Mouse (Mus musculus) forelimb bud, embryonic 11.5 days (tissue): Measurements from ENCODE around the gene Mitf.
A peak's percentile ranks its signal among the peaks of the same experiment; 100 is the strongest.

Experiments used
- DNase-seq: peaks from one replicate; pipeline ENCODE4 v3.0.0-alpha.2; 2012; ENCODE audit warnings: low read depth, low spot score

Gene Mitf

DNA sequence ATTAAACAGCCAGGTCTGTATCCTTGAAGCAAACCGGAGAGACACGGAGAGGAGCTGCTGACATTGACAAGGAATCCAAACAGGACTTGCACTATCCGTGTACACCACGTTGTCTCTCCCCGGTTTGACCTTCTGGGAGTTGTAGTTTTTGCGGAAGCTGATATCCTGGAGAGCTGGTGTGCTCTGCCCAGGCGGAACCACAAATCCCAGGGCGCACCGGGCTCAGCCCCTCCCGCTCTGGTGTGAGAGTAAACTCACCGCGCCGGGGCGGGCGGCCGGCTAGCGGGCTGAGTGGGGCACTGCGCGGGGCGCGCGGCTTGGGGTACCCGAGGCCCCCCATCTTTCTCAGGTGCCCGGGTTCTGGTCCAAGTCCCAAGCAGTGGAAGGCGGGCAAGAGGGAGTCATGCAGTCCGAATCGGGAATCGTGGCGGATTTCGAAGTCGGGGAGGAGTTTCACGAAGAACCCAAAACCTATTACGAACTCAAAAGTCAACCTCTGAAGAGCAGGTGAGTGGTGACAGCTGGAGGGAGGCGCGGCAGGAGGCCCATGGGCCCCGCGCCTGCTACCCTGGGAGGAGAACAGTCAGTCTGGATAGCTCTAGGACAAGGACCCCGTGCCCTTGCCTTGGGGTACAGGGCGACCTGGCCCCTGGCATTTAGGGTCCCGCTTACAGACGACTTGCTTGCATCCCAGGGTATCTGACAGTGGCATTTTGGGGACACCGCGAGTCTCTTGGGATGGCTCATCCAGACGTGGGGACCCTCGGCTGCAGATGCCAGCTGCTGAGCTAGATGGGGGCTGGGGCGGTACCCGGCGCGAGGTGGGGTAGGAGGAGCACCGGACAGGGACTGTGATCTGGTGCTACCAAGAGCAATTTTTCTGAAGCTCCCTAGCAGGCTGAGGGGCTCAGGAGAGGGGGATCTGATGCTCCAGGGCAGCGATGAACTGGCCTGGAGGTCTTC lies at the start of gene Mitf:
TSS of gene Mitf (plus strand) at position 272 of the 963 bp plus-strand sequence.
- DNase-seq = peak; percentile 89

DNA sequence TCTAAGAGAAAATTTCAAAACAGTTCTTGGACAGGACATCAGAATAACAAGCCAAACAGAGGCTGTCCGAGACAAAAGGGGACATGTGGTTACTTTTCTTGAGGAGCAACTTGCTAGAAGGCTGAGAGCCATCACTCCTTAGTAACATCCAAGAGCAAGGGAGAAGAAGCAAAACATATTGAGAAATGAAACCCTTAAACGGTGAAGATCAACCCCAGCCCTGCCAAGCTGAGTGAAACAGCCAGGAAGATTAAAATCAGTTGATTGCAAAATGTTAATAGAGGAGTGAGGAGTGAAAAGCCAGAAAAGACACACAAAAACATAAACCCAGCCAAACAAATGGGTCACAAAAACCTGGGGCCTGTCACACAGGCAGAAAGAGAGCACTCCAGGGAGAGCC lies 49.5 kb upstream of the Mitf start:
- DNase-seq = no peak

DNA sequence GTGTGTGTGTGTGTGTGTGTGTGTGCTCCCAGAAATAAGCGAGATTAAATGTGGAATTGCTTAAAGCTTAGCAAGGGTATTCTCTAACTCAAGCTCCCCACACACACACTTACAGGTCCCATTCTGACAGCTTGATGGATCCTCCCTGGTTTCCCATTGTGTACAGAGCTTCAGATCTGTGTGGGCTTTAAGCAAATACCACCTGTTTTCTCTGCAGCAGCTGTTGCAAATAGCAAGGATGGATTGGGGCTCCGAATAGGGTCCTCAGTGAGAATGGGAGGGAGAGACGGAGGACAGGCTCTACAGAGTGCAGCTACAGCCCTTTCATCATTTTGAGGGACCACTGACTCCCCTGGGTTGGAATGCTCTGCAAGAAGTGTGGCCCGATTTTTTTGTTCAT lies 48.0 kb upstream of the Mitf start:
- DNase-seq = no peak

DNA sequence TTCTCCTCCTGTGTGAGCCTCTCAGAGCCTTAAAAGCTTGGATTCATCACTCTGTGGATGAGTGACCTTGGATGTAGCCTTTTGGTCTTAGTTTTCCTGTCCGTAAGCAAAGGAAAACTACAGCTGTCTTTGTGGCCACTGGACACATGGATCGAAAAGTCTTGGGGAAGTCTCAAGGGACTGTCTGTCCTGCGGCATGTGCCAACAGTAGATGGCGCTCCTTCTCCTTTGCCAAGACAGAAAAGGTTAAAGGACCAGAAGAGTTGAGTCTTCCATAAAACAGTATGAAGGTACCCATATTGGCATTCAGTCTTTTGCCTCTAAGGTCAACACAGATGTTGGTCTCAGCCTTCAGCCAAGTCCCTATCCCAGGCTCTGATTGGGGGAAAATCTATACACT lies 47.6 kb upstream of the Mitf start:
- peak; percentile 54 for DNase-seq

DNA sequence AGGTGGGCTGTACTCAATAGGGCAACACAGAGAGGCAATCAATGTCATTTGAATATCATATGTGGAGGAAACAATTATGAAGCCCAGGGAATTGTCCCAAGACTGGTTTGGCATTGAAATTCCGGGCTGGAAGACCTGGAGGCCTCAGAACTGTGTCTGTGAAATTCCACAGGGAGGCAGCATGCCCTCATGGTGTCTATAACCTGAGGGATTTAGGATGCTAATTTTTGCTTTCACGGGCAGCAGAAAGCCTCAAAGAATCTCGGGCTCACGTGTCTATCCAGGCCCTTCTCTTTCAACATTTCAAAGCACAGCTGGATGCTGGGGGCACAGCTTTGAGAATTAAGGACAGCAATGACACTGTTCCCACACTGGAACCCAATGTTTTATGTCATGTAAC lies 45.5 kb upstream of the Mitf start:
- DNase-seq = no peak

DNA sequence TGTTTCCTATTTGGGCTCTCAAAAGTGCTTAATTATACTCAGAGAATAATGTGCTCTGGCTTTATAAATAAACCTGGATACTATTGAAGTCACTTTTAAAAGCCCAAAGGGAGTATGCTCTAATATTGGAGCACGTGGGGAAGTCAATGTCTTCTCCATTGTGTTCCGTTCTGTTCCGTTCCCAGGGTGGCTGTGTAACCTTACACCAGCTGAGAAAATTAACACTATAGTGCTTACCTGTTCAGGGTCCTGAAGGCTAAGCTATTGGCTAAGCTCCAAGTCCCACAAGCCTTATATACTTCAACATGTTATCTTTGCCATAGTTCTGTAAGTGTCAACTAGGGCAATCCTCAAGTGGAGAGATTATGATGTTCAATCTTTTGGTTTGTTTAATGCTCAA lies 42.9 kb upstream of the Mitf start:
- DNase-seq = no peak

DNA sequence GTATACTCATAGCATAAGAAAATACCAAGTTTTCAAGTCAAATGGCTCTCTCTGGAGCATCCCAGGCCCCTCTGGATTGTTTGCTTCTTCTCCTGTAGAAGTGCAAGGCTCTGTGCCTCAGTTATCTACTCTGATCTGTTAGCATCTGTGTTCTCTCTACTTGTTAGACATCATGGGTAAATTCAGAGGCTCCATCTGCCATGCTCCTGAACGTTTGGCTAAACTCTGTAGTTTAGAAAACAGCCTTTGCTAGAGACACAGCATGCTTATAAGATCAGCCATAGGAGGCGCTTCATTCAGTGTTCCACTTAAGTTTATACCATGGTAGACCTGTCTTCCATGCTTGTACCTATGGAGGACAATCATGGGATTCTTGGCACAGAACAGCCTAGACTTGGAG lies 39.0 kb upstream of the Mitf start:
- no peak for DNase-seq

DNA sequence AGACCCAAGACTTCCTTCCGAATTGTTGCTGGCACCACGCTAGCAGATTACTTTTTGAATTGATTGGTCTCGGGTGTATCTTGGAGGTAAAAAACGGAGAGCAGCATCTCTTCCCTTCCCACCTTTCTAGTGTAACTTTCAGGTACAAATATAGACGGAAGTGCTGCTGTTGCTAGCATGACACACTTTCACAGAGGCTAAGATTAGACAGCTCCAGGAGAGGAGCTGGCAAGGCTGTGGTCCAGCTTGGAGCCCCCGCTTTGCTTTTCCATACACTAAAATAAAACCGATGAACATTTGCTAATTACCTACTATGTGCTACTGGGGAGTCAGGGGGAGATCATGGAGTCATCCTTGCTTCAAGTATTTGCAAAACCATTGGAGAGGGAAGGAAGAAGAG lies 37.3 kb upstream of the Mitf start:
- no peak for DNase-seq

DNA sequence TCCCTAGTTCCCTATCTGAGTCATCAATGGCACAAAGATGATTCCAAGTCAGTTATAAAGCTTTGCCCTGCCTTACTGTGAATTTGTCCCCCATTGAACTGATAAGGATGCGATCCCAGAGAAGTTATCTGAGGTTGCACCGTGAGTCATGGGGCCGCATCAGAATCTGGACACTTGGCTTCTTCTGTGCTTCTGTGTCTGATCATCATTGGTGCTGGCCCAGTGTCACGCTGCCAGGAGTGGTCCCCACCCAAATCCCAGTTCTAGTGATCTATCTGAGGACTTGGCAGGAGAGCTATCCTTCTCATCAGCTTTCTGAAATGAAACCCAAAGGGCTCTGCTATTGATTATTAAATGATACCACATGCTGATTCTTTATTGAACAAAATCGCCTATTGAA lies 25.5 kb upstream of the Mitf start:
- no peak for DNase-seq

DNA sequence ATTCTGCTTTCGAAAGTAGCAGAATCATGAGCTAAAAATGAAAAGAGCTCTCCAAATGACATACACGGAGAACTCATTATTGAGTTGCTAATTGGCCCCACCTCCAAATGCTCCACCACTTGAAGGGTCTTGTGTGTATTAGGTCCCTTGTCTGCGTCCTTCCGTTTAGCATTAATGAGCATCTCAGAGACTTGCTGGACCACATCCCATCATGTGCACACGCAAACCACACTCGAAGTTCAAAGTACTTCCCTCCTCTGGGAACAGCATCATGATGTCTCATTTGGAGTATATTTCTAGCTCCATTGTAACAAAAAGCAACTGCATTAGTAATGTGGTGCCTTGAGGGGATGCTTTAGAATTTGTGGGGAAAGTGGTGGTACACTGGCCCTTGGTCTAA lies 24.6 kb upstream of the Mitf start:
- no peak for DNase-seq

DNA sequence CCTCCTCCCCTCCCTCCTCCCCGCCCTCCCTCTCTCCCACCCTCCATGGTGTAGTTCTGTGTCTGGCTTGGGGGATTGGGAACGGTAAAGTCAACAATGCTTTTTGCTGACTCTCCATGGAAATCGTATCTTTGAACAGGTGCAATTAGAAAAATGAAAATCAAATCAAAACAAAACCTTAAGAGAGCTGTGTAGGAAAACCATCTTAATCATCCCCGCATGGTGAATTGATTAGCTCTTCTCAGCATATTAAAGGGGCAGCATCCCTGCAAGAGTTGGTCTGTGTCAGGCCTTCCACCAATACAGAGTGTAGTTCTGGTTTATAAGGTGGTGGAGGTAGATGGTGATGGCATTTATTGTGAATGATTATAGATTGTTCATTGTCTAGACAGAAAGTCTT lies 20.0 kb upstream of the Mitf start:
- DNase-seq = no peak

DNA sequence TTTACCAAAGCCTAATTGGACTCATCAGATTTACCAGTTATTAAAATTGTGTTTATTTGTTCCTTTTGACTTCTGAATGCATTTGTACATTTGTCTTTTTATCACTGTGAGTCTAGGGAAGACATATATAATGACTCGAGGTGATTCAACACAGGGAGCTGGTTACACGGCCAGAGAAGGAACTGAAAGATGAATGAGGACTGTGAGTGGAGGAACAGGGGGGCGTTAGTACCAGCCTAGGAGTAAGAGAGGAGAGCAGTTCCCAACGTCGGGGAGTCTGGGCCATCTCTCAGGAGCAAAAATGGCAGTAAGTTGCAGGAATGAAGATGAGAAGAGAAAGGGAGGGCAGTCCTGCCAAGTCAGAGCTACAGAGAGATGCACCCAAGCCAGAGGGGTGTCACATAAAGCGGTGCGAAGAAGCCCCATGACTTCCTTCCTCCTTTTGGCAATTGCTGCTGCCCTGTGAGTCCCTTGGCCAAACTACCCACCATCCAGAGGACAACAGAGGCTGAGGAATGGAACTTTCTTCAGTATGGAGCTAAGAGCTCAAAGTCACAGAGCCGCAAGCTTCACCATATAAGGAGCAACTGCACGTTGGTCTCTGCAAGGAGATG lies 18.4 kb upstream of the Mitf start:
- no peak for DNase-seq

DNA sequence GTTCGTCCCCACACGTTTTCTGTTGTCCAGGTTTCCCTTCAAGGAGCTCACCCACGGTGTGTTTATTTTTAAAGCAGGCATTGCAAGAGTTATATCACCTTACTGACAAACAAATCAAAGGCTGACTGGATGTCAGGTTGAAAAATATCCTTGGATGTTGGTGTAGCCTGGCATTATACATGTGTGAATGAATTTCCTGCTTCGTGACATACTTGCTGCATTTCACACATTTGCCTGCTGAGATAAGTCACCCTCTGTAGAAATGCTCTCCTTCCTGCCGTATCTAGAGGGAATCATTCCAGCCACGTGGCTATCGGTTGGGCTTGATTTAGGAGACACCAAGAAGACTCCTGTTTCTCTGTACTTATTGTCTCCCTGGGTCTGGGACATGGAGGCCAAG lies 17.2 kb upstream of the Mitf start:
- DNase-seq = no peak

DNA sequence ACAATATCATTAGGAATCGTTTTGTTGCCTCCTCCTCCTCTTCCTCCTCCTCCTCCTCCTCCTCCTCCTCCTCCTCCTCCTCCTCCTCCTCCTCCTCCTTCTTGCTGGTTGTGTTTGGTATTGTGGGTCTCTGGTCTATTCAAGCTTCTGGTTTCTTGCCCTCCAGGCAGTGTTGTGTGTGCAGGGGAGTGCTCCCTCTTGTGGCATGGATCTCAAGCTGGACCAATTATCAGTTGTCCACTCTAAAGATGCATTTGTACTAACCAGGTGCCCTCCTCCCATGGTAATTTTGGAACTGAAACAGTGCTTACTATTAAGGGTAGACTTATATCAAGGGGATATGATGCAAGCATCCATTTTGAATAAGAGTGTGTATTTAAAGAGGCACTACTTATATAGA lies 14.7 kb upstream of the Mitf start:
- no peak for DNase-seq

DNA sequence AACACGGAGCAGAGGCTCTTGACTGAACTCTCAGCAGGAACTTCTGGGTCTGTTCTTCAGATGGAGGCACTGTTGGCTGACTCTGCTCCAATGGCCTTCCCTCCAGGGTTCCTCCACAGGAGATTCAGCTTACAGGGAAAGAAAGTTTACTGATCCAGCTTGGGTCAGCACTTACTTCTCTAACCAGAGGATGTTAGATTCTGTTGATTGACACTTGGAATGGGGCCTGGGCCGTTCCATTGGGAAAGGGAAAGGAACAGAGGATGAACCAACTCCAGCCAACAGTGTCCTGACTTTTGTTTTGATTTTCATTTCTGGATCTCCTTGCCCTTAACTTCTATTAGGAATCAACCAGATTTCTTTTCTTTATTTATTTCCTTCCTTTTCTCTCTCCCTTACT lies 11.7 kb upstream of the Mitf start:
- DNase-seq = no peak

DNA sequence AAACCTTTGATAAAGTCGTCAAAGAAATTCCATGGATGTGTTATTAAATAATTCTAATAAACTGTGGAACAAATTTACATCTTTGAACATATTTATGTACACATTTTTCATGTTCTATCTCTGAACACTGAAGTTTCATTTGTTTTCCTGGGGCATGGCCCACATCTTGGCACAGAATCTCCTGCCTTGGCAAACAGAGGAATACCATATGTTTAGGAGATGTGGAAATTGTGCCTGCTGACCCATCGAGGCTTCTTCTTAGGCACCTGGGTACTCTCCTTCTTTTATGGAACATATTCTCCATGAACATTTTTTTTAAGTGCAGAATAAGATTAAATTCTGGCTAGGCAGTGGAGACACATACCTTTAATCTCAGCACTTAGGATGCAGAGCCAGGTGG lies 6.2 kb upstream of the Mitf start:
- DNase-seq = no peak

DNA sequence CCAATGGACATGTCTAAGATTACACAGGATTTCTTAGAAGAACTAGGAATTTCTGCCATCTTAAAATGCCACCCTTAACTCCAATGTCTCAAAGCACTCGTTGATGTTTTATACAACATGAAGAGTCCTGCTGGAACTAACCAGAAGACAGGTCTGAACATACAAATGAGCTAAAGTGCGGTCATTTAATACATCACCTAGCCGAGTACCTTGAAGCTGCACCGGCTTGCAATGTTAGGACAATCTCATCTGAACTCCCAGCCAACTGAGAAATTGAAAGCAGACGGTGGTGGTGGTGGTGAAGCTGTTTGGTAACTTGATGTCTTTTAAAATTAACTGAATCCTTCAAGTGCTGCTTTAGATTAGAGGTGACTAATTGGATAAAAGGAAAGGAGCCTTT lies 801 bp upstream of the Mitf start:
- no peak for DNase-seq

DNA sequence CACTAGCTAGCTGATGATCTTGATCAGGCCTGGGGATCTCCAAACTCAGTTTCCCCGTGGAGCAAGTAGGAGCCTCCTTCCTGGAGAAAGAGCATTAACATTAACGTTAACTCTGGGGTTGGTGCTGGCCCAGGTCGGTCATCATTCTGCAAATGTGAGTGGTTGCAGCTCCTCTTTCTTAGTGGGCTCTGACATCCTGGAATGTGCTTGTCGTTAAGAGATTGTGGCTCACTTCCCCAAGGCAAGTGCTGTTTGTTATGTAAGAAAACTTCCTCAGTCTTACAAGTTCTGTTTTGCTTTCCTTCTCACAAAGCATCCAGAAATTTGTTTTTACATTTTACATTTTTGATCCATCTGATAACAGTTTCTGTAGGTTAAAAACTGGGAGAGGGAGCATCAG lies 7.3 kb downstream of the Mitf start:
- DNase-seq = no peak

DNA sequence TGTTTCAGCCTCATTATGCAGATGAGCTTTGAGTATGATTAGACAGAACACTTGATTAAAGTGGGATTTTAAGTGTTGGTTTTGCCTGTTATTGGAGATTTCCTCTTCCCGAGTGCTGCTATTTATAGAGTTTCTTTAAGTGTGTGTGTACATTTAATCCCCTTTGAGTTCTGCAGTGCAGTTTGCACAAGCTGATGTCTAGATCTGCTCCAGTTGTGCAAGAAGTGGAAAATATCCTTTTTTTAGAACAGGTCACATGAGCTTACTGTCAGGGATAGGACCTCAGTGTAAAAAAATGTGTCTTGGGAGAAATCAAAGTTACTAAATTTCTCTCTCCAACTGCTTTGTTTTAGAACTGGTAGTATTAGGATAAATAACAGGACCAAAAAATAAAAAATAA lies 8.9 kb downstream of the Mitf start:
- no peak for DNase-seq

DNA sequence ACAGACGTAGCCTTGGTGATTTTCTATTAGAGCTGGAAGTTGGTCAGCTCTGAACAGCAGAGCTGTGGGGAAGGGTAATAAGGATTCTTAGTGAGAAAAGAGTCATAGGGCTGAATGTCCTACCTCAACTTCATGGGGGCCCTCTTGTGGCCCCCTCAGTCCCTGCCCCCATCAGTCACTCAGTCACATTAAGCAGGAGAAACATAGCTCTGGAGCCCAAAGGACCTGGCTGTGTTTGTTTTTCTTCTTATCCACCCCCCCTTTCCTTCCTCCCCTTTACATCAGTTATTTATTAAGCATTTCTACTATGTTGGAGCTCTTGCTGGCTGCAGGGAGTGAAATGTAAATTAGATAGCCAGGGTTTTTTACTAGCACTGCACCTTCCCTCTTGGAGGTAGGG lies 10.0 kb downstream of the Mitf start:
- DNase-seq = no peak

DNA sequence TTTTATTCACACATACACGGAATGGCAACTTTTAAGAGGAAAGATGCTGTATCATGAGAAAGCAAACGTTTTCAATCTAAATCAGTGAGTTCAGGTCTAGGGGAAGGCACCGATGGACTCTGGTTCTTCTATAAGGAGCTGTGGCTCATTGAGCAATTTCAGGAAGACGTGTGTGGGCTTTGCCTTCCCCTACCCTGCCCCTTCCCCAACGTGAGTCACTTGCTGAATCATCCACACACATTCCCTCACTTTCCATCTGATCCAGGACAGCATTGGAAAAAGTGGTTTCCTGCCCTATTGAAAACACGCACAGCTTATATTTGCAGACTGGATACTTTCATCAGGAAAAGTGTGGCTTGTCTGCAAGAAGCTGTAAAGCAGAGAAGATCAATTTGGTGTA lies 11.3 kb downstream of the Mitf start:
- no peak for DNase-seq

DNA sequence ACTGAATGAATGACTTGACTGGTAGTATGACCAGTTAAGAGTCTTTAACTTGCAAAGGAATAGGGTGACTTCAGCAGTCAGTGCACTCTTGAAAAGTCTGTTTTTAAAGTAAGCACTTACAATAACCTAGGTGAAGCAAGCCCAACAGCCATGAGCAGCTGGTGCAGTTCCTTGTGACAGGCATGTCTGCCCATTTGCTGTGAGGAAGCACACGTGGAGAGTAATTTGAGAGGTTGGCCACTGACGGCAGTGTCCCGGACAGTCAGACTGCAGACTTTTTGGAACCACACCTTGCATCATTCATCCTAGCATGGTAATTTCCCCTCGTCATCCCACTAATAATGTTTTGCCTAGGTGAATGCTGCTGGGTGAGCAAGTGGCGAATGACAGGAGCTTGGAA lies 12.1 kb downstream of the Mitf start:
- DNase-seq = no peak

DNA sequence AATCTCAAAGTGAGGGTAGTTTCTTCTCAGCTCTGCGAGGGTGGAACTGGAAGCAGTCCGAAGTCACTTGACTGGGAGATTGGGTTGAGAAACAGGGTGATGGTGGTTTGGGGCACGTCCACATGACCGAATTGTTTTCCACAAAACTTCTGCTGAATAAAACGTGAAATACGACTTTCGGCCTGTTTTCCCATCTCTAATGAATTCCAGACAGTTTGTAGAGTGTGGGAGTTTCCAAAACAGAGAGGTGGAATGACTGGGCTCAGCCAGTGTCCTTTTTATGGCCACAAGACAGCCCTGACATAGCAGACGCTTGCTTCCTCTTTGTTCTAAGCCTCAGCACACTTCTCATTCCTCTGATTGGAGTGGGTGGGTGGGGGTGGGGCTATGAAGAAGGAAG lies 13.7 kb downstream of the Mitf start:
- peak; percentile 20 for DNase-seq
